Mouse (Mus musculus) embryonic facial prominence, embryonic 10.5 days (tissue): ENCODE measurements around the gene Farp2. TPM values are rescaled to one million over a fixed set of nuclear protein-coding genes. Genes with fewer than 3 reads are reported as not detected.
A peak's percentile ranks its signal among the peaks of the same experiment; 100 is the strongest.
"Not testable (repeated sequence)": the region's sequence is repeated elsewhere in the genome, so short reads cannot be mapped to it uniquely, and the experiment has no call there.

Experiments used
- DNase-seq: peaks from one replicate; pipeline ENCODE4 v3.0.0-alpha.2; 2017; ENCODE audit warnings: low spot score
- H3K27ac ChIP-seq: fragments of 300-500 bp; sonication (generic); replicated peaks from 2 replicates; pipeline ENCODE4 v1.5.1; 2016; ENCODE audit warnings: mild to moderate bottlenecking
- H3K27me3 ChIP-seq: fragments of 300-500 bp; sonication (generic); replicated peaks from 2 replicates; pipeline ENCODE4 v1.6.1; 2016; ENCODE audit warnings: low read depth, mild to moderate bottlenecking; ENCODE audit not compliant: poor library complexity, severe bottlenecking
- H3K36me3 ChIP-seq: fragments of 300-500 bp; sonication (generic); replicated peaks from 2 replicates; pipeline ENCODE4 v1.6.1; 2016; ENCODE audit warnings: mild to moderate bottlenecking, moderate library complexity
- H3K4me1 ChIP-seq: fragments of 300-500 bp; sonication (generic); 2 replicates; pipeline ENCODE4 v1.6.1; 2016
- H3K4me3 ChIP-seq: fragments of 300-500 bp; sonication (generic); 2 replicates; pipeline ENCODE4 v1.5.1; 2016; ENCODE audit warnings: mild to moderate bottlenecking, moderate library complexity
- H3K9me3 ChIP-seq: fragments of 300-500 bp; sonication (generic); 2 replicates; pipeline ENCODE4 v1.6.1; 2016; ENCODE audit warnings: mild to moderate bottlenecking
- WGBS: fragments of 180-500 bp; shearing (Covaris S2); methylation state at CpG from one replicate; pipeline ENCODE4 v1.1.7; 2016; 5-methylcytosine and 5-hydroxymethylcytosine counted together
- polyA plus RNA-seq: library from polyadenylated mRNA; unstranded; fragments of >200 nt; fragmentation: Nextera tagmentation; extraction: Ambion mirVana; gene quantifications from 2 replicates; pipeline ENCODE4 v1.2.1, GENCODE M21; 2016

Gene Farp2
- polyA plus RNA-seq, result 5.9 and 6.4 TPM in 2 replicates

- Histone ChIP-seq H3K36me3 (peaks cover 35% of the 10 kb centered on the region), H3K9me3 (no peaks in the 10 kb centered on the region), H3K27me3 (no peaks in the 10 kb centered on the region), H3K27ac (peak within 1 kb of the TSS; percentile 87), H3K4me3 (peak within 1 kb of the TSS; percentile 84), H3K4me1 (peaks cover 29% of the 10 kb centered on the region)
- peak; percentile 97 for DNase-seq
- under 1% methylated on average over 71 of the region's 71 CpGs for WGBS
Measured at GRCm38 (mm10) chr1:93511585-93512350, at the start of gene Farp2. Gene Farp2 (plus strand): TSS chr1:93512079.

- Histone ChIP-seq H3K4me1 (no peaks in the 10 kb centered on the region), H3K27me3 (no peaks in the 10 kb centered on the region), H3K9me3 (no peaks in the 10 kb centered on the region), H3K36me3 (peaks cover 11% of the 10 kb centered on the region), H3K4me3 (no peak overlapping the region), H3K27ac (no peak overlapping the region)
- no peak for DNase-seq
Measured at GRCm38 (mm10) chr1:93465066-93465465, 46.8 kb upstream of the Farp2 start.

- Histone ChIP-seq H3K4me1 (no peaks in the 10 kb centered on the region), H3K4me3 (no peak overlapping the region), H3K36me3 (peaks cover 11% of the 10 kb centered on the region), H3K27me3 (no peaks in the 10 kb centered on the region), H3K27ac (no peak overlapping the region), H3K9me3 (no peaks in the 10 kb centered on the region)
- DNase-seq, result no peak
Measured at GRCm38 (mm10) chr1:93465746-93466145, 46.1 kb upstream of the Farp2 start.

- Histone ChIP-seq H3K27me3 (no peaks in the 10 kb centered on the region), H3K4me1 (no peaks in the 10 kb centered on the region), H3K36me3 (peaks cover 11% of the 10 kb centered on the region), H3K9me3 (no peaks in the 10 kb centered on the region), H3K4me3 (no peak overlapping the region), H3K27ac (no peak overlapping the region)
- no peak for DNase-seq
- 89% methylated on average over 4 of the region's 4 CpGs for WGBS
Measured at GRCm38 (mm10) chr1:93468626-93469025, 43.3 kb upstream of the Farp2 start.

GRCm38 (mm10) chr1:93475694-93476093 lies 36.2 kb upstream of the Farp2 start:
- no peak overlapping the region for H3K27ac ChIP-seq
- H3K36me3 ChIP-seq, result no peaks in the 10 kb centered on the region
- H3K27me3 ChIP-seq, result no peaks in the 10 kb centered on the region
- H3K4me1 ChIP-seq, result peaks cover 15% of the 10 kb centered on the region
- H3K4me3 ChIP-seq, result no peak overlapping the region
- DNase-seq, result no peak
- WGBS, result 94% methylated on average over 3 of the region's 3 CpGs
- no peaks in the 10 kb centered on the region for H3K9me3 ChIP-seq

- Histone ChIP-seq H3K9me3 (no peaks in the 10 kb centered on the region), H3K27me3 (no peaks in the 10 kb centered on the region), H3K36me3 (peaks cover 3% of the 10 kb centered on the region; the same call in 1 of the 2 replicates), H3K27ac (peak overlapping the region; percentile 95), H3K4me1 (peaks cover 16% of the 10 kb centered on the region), H3K4me3 (peak overlapping the region; percentile 82)
- WGBS, result under 1% methylated on average over 41 of the region's 41 CpGs
- DNase-seq, result peak; percentile 99
Measured at GRCm38 (mm10) chr1:93477758-93478585, 33.9 kb upstream of the Farp2 start.

GRCm38 (mm10) chr1:93478586-93479475 lies 33.0 kb upstream of the Farp2 start, which contains the start of gene Hdlbp:
Gene Hdlbp (minus strand): TSS chr1:93478815.
- Histone ChIP-seq H3K9me3 (no peaks in the 10 kb centered on the region), H3K27me3 (no peaks in the 10 kb centered on the region), H3K27ac (peak within 1 kb of the TSS; percentile 95), H3K4me1 (peaks cover 16% of the 10 kb centered on the region), H3K36me3 (peaks cover 3% of the 10 kb centered on the region; the same call in 1 of the 2 replicates), H3K4me3 (peak within 1 kb of the TSS; percentile 82)
- peak; percentile 100 for DNase-seq
- under 1% methylated on average over 74 of the region's 74 CpGs for WGBS

- 8% methylated on average over 23 of the region's 23 CpGs for WGBS
- H3K4me1 ChIP-seq, result peaks cover 16% of the 10 kb centered on the region
- peak overlapping the region; percentile 82 for H3K4me3 ChIP-seq
- peak overlapping the region; percentile 95 for H3K27ac ChIP-seq
- no peaks in the 10 kb centered on the region for H3K9me3 ChIP-seq
- H3K36me3 ChIP-seq, result peaks cover 3% of the 10 kb centered on the region; the same call in 1 of the 2 replicates
- no peaks in the 10 kb centered on the region for H3K27me3 ChIP-seq
- DNase-seq, result peak; percentile 50
Measured at GRCm38 (mm10) chr1:93479476-93480083, 32.3 kb upstream of the Farp2 start.

GRCm38 (mm10) chr1:93486302-93486701 lies 25.6 kb upstream of the Farp2 start:
- H3K27ac ChIP-seq, H3K4me1 ChIP-seq, H3K27me3 ChIP-seq, H3K9me3 ChIP-seq, DNase-seq, H3K4me3 ChIP-seq: not testable (repeated sequence)
- peaks cover 20% of the 10 kb centered on the region for H3K36me3 ChIP-seq
- 91% methylated on average over 3 of the region's 3 CpGs for WGBS

GRCm38 (mm10) chr1:93495312-93495711 lies 16.6 kb upstream of the Farp2 start:
- Histone ChIP-seq H3K36me3 (peaks cover 95% of the 10 kb centered on the region), H3K9me3 (no peaks in the 10 kb centered on the region), H3K27ac (no peak overlapping the region), H3K4me3 (no peak overlapping the region), H3K27me3 (no peaks in the 10 kb centered on the region), H3K4me1 (no peaks in the 10 kb centered on the region)
- WGBS, result 87% methylated on average over 3 of the region's 3 CpGs
- no peak for DNase-seq

- Histone ChIP-seq H3K4me1 (peaks cover 12% of the 10 kb centered on the region), H3K36me3 (peaks cover 80% of the 10 kb centered on the region), H3K27me3 (no peaks in the 10 kb centered on the region), H3K27ac (no peak overlapping the region), H3K4me3 (no peak overlapping the region), H3K9me3 (no peaks in the 10 kb centered on the region)
- peak; percentile 27 for DNase-seq
- 56% methylated on average over 10 of the region's 10 CpGs for WGBS
Measured at GRCm38 (mm10) chr1:93506944-93507676, 4.8 kb upstream of the Farp2 start.
